Mouse (Mus musculus): ENCODE measurements at regions not wholly inside any gene's neighbourhood (a gene's known extent, or its start where the extent isn't known, plus 50 kb on each side); places are given as distances from the start of the nearest gene placed in this dataset.
A peak's percentile ranks its signal among the peaks of the same experiment; 100 is the strongest.

GRCm38 (mm10) chr14:81193689-81194088, 1209.8 kb downstream of the Olfm4 start:
- DNase-seq (ENCODE audit: extremely low spot score in 1 of 2, low spot score in 1 of 2) = no peak

- peak; percentile 5 to 13 for DNase-seq (ENCODE audit: extremely low spot score in 1 of 2, low spot score in 1 of 2)
These were observed 1211.9 kb downstream of the Olfm4 start for GRCm38 (mm10) chr14:81195657-81196353.

Measured in frontal cortex, adult 2 months (tissue).